Mouse (Mus musculus) spleen, postnatal 4 days (tissue): ENCODE data around the gene Dcun1d3.

Source experiments
- DNase-seq, 2 experiments: peaks; one replicate each; pipeline ENCODE4 v3.0.0; 2022; ENCODE audit warnings: low spot score in 2 of 2

The Dcun1d3 gene

GRCm38 (mm10) chr7:119895639-119896512 lies at the start of gene Dcun1d3, which contains the start of gene Lyrm1:
Gene Dcun1d3 (minus strand): TSS chr7:119896298.
Gene Lyrm1 (plus strand): TSS chr7:119895861.
- DNase-seq: peak; percentile 95 to 97

GRCm38 (mm10) chr7:119941569-119941968 lies 45.5 kb upstream of the Dcun1d3 start:
- DNase-seq: no peak

GRCm38 (mm10) chr7:119937036-119937435 lies 40.9 kb upstream of the Dcun1d3 start:
- no peak for DNase-seq

GRCm38 (mm10) chr7:119936321-119936720 lies 40.2 kb upstream of the Dcun1d3 start:
- no peak for DNase-seq

GRCm38 (mm10) chr7:119928783-119929440 lies 32.8 kb upstream of the Dcun1d3 start:
- DNase-seq: no peak

GRCm38 (mm10) chr7:119921054-119921453 lies 25.0 kb upstream of the Dcun1d3 start:
- DNase-seq: no peak

GRCm38 (mm10) chr7:119920457-119920856 lies 24.4 kb upstream of the Dcun1d3 start:
- DNase-seq: no peak

GRCm38 (mm10) chr7:119911727-119912126 lies 15.6 kb upstream of the Dcun1d3 start:
- no peak for DNase-seq

- no peak for DNase-seq
Observed at GRCm38 (mm10) chr7:119906523-119907215, 10.6 kb upstream of the Dcun1d3 start.

- DNase-seq: no peak
Observed at GRCm38 (mm10) chr7:119899386-119900057, 3.4 kb upstream of the Dcun1d3 start.

GRCm38 (mm10) chr7:119898247-119898856 lies 2.3 kb upstream of the Dcun1d3 start:
- DNase-seq: no peak

- DNase-seq: no peak
Observed at GRCm38 (mm10) chr7:119897521-119898109, 1.5 kb upstream of the Dcun1d3 start.

GRCm38 (mm10) chr7:119894818-119895544 lies 1.1 kb downstream of the Dcun1d3 start:
- DNase-seq: peak in 1 of 2 experiments; percentile 68

- no peak for DNase-seq
Observed at GRCm38 (mm10) chr7:119892742-119893141, 3.4 kb downstream of the Dcun1d3 start.

- no peak for DNase-seq
Observed at GRCm38 (mm10) chr7:119892198-119892597, 3.9 kb downstream of the Dcun1d3 start.

- no peak for DNase-seq
Observed at GRCm38 (mm10) chr7:119887887-119888286, 8.2 kb downstream of the Dcun1d3 start.

- DNase-seq: no peak
Observed at GRCm38 (mm10) chr7:119881229-119881628, 14.9 kb downstream of the Dcun1d3 start.

- DNase-seq: no peak
Observed at GRCm38 (mm10) chr7:119880345-119880744, 15.8 kb downstream of the Dcun1d3 start.

GRCm38 (mm10) chr7:119879171-119879570 lies 16.9 kb downstream of the Dcun1d3 start:
- no peak for DNase-seq

GRCm38 (mm10) chr7:119875776-119876440 lies 20.2 kb downstream of the Dcun1d3 start:
- DNase-seq: no peak
